Mouse (Mus musculus) heart, postnatal 0 days (tissue): ENCODE measurements around the gene Nampt. TPM values are rescaled to one million over a fixed set of nuclear protein-coding genes. Genes with fewer than 3 reads are reported as not detected.

Experiments
- ATAC-seq: fragments of 200-750 bp; cut with Nextera tagmentation; 2 replicates; pipeline ENCODE4 v1.8.0; 2017; ENCODE audit warnings: low read depth, moderate number of reproducible peaks, moderate library complexity; ENCODE audit not compliant: insufficient read depth
- DNase-seq: peaks from one replicate; pipeline ENCODE4 v3.0.0-alpha.2; 2016; ENCODE audit warnings: low spot score
- H3K27ac ChIP-seq: fragments of 300-500 bp; sonication (generic); 2 replicates; pipeline ENCODE4 v1.5.1; 2014; ENCODE audit warnings: low read depth, mild to moderate bottlenecking
- H3K27me3 ChIP-seq: fragments of 300-500 bp; sonication (generic); 2 replicates; pipeline ENCODE4 v1.6.1; 2014; ENCODE audit warnings: low read length, mixed read lengths; ENCODE audit not compliant: control insufficient read depth, insufficient read depth
- H3K36me3 ChIP-seq: fragments of 300-500 bp; sonication (generic); replicated peaks from 2 replicates; pipeline ENCODE4 v1.6.1; 2014; ENCODE audit warnings: low read length, mixed read lengths; ENCODE audit not compliant: control insufficient read depth, insufficient read depth
- H3K4me1 ChIP-seq: fragments of 300-500 bp; sonication (generic); 2 replicates; pipeline ENCODE4 v1.6.1; 2014; ENCODE audit warnings: antibody characterized with exemption; ENCODE audit not compliant: control insufficient read depth, insufficient read depth
- H3K4me2 ChIP-seq: fragments of 300-500 bp; sonication (generic); 2 replicates; pipeline ENCODE4 v1.6.1; 2014; ENCODE audit warnings: low read depth, mild to moderate bottlenecking, low read length, moderate library complexity
- H3K4me3 ChIP-seq: fragments of 300-500 bp; sonication (generic); 2 replicates; pipeline ENCODE4 v1.5.1; 2014; ENCODE audit warnings: low read depth, low read length
- H3K9ac ChIP-seq: fragments of 300-500 bp; sonication (generic); replicated peaks from 2 replicates; pipeline ENCODE4 v1.6.1; 2014; ENCODE audit warnings: low read depth, low read length, mixed read lengths
- H3K9me3 ChIP-seq: fragments of 300-500 bp; sonication (generic); replicated peaks from 2 replicates; pipeline ENCODE4 v1.6.1; 2016; ENCODE audit warnings: low read length; ENCODE audit not compliant: control insufficient read depth
- CTCF ChIP-seq: IDR thresholded peaks from 2 replicates; pipeline ENCODE4 v1.5.1; 2016; ENCODE audit warnings: antibody characterized with exemption, control low read depth, low read depth
- EP300 ChIP-seq: IDR thresholded peaks from 2 replicates; pipeline ENCODE4 v1.6.1; 2016; ENCODE audit warnings: antibody characterized with exemption, low read depth
- WGBS: fragments of 180-500 bp; shearing (Covaris S2); extraction: QIAGEN DNeasy Blood & Tissue Kit; methylation state at CpG from one replicate; pipeline ENCODE4 v1.1.7; 2014; 5-methylcytosine and 5-hydroxymethylcytosine counted together
- polyA plus RNA-seq: library from polyadenylated mRNA; unstranded; fragments of >200 nt; fragmentation: Nextera tagmentation; extraction: Ambion mirVana; gene quantifications from 2 replicates; pipeline ENCODE4 v1.2.1, GENCODE M21; 2015
- total RNA-seq: library from RNA; depleted of rRNA; stranded (reverse); fragments of >200 nt; gene quantifications from 2 replicates; pipeline ENCODE4 v1.2.3, GENCODE M21; 2014; ENCODE audit warnings: low replicate concordance

Gene Nampt
- total and polyA plus RNA-seq, 2 experiments from 2014 or later = 13.7 to 21.9 TPM

DNA sequence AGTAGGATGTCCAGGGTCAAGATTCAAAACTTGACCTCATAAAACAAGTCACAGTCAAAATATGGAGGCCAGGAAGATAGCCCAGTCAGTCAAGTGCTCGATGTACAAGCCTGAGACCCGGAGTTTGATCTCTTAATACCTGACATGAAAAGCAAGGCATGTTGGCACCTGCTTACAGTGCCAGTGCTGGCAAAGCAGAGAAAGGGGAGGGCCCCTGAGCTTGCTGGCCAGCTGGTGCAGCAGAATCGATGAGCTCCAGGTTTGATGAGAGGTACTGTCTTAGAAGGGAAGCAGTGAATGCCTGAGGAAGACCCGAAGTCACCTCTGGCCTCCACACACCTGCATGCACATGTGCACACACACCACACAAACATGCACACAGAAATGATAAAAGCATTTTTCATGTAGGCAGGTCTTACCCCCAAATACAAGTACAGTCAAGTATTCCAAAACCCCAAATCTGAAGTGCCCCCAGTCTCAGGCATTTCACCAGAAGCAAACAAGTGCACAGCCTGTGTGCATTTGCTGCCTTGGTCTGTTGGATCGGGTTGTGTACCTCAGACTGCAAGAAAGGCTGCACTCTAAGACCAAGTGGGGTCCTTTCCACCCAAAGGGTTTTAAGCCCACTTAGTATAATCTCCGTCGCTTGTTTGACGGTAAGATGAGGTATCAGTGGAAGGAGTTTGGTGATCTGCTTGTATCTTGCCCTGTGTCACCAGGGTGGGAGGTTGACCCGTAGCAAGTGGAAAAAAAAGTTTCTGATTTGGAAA is 10.2 kb downstream of the Nampt start:
- Histone ChIP-seq H3K4me1 (no peaks in the 10 kb centered on the region), H3K4me2 (no peak overlapping the region), H3K4me3 (no peak overlapping the region), H3K9me3 (no peaks in the 10 kb centered on the region), H3K9ac (no peak overlapping the region), H3K27ac (no peak overlapping the region), H3K27me3 (no peaks in the 10 kb centered on the region), H3K36me3 (peaks cover 33% of the 10 kb centered on the region)
- WGBS = 83% methylated on average over 9 of the region's 9 CpGs
- no peak for DNase-seq
- ATAC-seq = no peak
- no peak for TF ChIP-seq EP300
- TF ChIP-seq CTCF = no peak

DNA sequence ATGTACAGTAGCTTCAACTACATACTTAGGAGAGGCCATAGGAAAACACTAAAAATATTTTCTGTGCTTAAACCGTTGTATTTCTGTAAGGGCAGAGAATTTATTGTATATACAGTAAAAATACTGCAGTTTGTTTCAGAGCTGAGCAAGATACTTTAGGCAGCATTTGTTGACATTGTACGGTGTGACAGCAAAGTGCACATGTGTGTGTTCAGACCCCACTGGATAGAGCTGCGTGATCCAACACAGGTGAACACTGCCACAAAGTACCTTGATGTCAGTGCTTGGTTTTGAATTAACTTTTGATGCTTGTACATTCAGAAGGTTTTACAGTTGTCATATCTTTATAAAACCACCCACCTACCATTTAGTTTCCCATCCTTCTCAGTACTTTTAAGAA is 12.7 kb downstream of the Nampt start:
- 94% methylated on average over 3 of the region's 3 CpGs for WGBS
- Histone ChIP-seq H3K36me3 (peaks cover 25% of the 10 kb centered on the region), H3K27ac (no peak overlapping the region), H3K4me3 (no peak overlapping the region), H3K4me2 (no peak overlapping the region), H3K9me3 (no peaks in the 10 kb centered on the region), H3K4me1 (peaks cover 8% of the 10 kb centered on the region), H3K9ac (no peak overlapping the region), H3K27me3 (no peaks in the 10 kb centered on the region)
- no peak for ATAC-seq
- no peak for TF ChIP-seq CTCF
- no peak for TF ChIP-seq EP300
- DNase-seq = no peak

DNA sequence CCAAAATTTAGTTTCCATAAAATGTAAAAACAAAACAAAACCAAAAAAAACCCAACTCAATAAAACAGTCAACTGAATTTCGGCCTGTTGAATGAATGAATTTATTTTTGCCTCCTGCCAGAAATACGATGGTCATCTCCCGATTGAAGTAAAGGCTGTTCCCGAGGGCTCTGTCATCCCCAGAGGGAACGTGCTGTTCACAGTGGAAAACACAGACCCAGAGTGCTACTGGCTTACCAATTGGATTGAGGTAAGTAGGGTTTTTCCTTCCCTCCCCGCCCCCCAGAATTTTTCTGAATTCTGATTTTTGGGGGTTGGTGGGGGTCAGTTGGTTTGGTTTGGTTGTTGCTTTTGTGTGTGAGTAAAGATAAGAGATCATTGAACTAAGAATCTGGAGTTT is 15.4 kb downstream of the Nampt start:
- 75% methylated on average over 6 of the region's 6 CpGs for WGBS
- Histone ChIP-seq H3K27ac (0 out of 2 replicates have a peak overlapping the region, but pooled peaks have one; percentile 34), H3K27me3 (no peaks in the 10 kb centered on the region), H3K9me3 (no peaks in the 10 kb centered on the region), H3K4me1 (peaks cover 11% of the 10 kb centered on the region), H3K9ac (no peak overlapping the region), H3K4me3 (no peak overlapping the region), H3K4me2 (no peak overlapping the region), H3K36me3 (peaks cover 43% of the 10 kb centered on the region)
- no peak for DNase-seq
- ATAC-seq = no peak
- no peak for TF ChIP-seq CTCF
- TF ChIP-seq EP300 = no peak

DNA sequence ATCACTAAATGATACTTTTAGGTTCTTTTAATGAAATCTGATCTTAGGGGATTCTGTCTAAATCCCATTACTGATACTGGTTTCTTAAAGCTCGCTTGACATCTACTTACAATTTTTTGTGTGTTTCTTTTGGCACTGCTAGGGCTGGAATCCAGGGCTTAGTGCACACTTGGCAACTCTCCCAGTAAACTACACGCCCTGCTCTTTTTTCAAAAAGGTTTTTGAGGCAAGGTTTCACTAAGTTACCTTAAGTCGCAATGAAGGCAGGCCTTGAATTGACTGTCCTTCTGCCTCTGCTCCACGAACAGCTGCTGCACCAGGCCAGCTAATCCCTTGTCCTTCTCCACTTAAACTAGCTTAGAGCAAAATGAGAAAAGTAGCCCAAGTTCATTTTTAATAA is 15.9 kb downstream of the Nampt start:
- no peak overlapping the region for H3K4me2 ChIP-seq
- no peaks in the 10 kb centered on the region for H3K27me3 ChIP-seq
- peaks cover 43% of the 10 kb centered on the region for H3K36me3 ChIP-seq
- peaks cover 11% of the 10 kb centered on the region for H3K4me1 ChIP-seq
- no peak overlapping the region for H3K4me3 ChIP-seq
- 28% methylated on average over 4 of the region's 4 CpGs for WGBS
- no peak overlapping the region for H3K9ac ChIP-seq
- DNase-seq = peak; percentile 42
- H3K9me3 ChIP-seq = no peaks in the 10 kb centered on the region
- ATAC-seq = no peak
- TF ChIP-seq CTCF (no peak), EP300 (no peak)
- H3K27ac ChIP-seq = 0 out of 2 replicates have a peak overlapping the region, but pooled peaks have one; percentile 34

DNA sequence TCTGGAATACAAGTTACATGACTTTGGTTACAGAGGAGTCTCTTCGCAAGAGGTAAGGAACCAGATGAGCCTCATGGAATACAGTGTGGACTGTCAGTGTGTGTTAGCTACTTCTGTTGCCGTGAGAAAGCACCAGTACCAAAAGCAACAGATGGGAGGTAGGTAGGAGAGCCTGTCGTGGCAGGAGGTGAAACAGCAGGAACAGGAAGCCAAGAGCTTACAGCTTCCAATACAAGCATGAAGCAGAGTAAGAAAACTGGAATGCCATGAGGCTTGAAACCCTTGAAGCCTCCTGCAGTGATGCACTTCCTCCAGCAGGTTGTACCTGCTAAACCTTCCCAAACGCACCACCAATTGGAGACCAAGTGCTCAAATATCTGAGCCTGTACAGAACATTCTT is 19.1 kb downstream of the Nampt start:
- Histone ChIP-seq H3K9me3 (no peaks in the 10 kb centered on the region), H3K27ac (no peak overlapping the region), H3K4me1 (peaks cover 11% of the 10 kb centered on the region), H3K4me2 (no peak overlapping the region), H3K9ac (no peak overlapping the region), H3K4me3 (no peak overlapping the region), H3K27me3 (no peaks in the 10 kb centered on the region), H3K36me3 (peaks cover 47% of the 10 kb centered on the region)
- WGBS = 78% methylated on average over 4 of the region's 4 CpGs
- DNase-seq (no peak), ATAC-seq (no peak)
- TF ChIP-seq EP300 = no peak
- no peak for TF ChIP-seq CTCF

DNA sequence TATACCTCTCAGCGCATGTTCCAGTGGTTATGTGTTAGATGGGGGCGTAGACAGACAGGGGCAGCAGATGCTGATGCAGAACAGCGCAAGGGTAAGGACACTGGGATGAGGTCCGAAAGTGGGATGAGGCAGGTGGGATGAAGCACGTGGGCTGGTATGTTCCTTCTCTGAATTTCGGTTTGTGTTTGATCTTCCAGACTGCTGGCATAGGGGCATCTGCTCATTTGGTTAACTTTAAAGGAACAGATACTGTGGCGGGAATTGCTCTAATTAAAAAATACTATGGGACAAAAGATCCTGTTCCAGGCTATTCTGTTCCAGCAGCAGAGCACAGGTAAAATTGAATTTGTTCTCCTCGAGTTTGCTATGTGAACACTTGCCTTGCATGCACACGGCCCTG is 19.6 kb downstream of the Nampt start:
- no peak overlapping the region for H3K9ac ChIP-seq
- DNase-seq (no peak), ATAC-seq (no peak)

More for the DNA sequence above, 19.6 kb downstream of the Nampt start:
- Histone ChIP-seq H3K9me3 (no peaks in the 10 kb centered on the region), H3K4me2 (no peak overlapping the region), H3K36me3 (peaks cover 47% of the 10 kb centered on the region), H3K27ac (no peak overlapping the region), H3K4me3 (no peak overlapping the region), H3K27me3 (no peaks in the 10 kb centered on the region), H3K4me1 (peaks cover 11% of the 10 kb centered on the region)
- WGBS = 94% methylated on average over 9 of the region's 9 CpGs
- TF ChIP-seq CTCF = no peak
- TF ChIP-seq EP300 = no peak
